Mouse (Mus musculus) spleen, embryonic (tissue): Measurements from ENCODE around the gene Cd22.
"Not testable (repeated sequence)": the region's sequence is repeated elsewhere in the genome, so short reads cannot be mapped to it uniquely, and the experiment has no call there.

ENCODE experiments used
- CTCF ChIA-PET: fragments of 350-600 bp; sonication (Branson Sonifier 250); formaldehyde crosslinking; loops from one replicate; lab custom pipeline; 2022; lab: Charles Lee

Cd22 gene

GRCm38 (mm10) chr7:30880176-30880575 is at the start of gene Cd22:
TSS of gene Cd22 (minus strand) at chr7:30880342.
- CTCF ChIA-PET: interaction anchor here (0.6 kb wide), 1 partner anchor 18 kb away, joined by 10 read pairs; no protein-coding TSS in a partner anchor

GRCm38 (mm10) chr7:30924581-30924980 is 44.4 kb upstream of the Cd22 start, which contains the start of gene Hamp2:
TSS of gene Hamp2 (minus strand) at chr7:30924681.
- CTCF ChIA-PET: not testable (repeated sequence)

DNA sequence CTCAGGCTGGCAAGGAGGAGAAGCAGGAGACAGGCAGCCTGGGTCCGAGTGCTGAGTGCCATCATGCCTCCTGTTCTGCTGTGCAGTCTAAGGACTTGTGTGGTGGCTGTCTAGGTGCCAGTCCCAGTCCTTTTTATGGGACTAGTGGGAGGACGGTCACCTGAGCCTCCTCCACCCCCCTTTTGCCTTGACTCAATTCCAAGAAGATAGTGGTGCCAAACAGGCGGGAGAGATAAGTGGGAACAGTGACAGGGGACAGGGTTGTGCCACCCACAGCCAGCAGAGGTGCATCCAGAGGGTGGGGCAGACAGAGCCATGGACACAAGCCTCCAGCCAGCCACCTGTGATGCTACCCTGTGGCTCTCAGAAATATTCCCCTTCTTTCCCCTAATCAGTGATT is 43.9 kb upstream of the Cd22 start:
- CTCF ChIA-PET: no interaction called here

GRCm38 (mm10) chr7:30922490-30922889 is 42.3 kb upstream of the Cd22 start:
- CTCF ChIA-PET: not testable (repeated sequence)

GRCm38 (mm10) chr7:30920217-30920616 is 40.1 kb upstream of the Cd22 start:
- CTCF ChIA-PET: no interaction called here

- CTCF ChIA-PET: no interaction called here
Measured at GRCm38 (mm10) chr7:30917219-30917618, 37.1 kb upstream of the Cd22 start.

- CTCF ChIA-PET: no interaction called here
Measured at GRCm38 (mm10) chr7:30916713-30917112, 36.6 kb upstream of the Cd22 start.

DNA sequence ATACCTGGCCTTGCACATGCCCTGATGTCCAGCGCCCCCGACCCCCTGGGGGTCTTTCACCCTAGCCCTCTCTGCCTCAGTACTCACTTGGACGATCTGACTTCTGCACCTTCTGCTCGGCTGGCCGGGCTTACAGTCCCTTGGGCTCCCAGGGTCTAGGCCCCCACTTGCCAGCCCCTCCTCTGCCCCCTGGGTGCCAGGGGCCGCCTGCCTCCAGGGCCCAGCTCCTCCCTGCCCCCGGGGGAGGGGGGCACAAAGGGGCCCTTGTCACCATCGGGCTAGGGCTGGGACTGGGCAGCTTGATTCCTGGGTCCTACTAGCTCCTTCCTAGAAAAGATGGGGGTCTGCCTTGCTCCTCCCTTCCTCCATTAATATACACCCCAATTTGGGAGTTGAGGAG is 34.6 kb upstream of the Cd22 start, which contains the start of gene Mag:
TSS of gene Mag (minus strand) at position 142 of the 400 bp plus-strand sequence.
- CTCF ChIA-PET: no interaction called here

DNA sequence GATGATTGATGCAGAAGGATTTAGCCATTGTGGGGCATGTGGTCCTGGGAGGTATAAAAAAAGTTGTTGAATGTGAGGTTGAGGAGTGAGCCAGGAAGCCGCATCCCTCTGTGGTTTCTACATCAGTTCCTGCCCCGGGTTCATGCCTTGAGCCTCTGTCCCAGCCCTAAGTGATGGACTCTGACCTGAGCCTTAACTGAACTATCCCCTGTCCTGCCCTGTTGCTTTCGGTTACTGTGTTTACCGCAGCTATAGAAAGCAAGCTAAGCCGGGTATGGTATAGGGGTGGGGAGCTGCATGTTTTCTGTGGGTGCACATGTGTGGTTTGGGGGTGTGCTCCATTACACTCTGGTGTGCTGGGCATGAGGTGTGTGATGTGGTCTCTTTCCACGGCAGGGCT is 29.6 kb upstream of the Cd22 start:
- CTCF ChIA-PET: no interaction called here

DNA sequence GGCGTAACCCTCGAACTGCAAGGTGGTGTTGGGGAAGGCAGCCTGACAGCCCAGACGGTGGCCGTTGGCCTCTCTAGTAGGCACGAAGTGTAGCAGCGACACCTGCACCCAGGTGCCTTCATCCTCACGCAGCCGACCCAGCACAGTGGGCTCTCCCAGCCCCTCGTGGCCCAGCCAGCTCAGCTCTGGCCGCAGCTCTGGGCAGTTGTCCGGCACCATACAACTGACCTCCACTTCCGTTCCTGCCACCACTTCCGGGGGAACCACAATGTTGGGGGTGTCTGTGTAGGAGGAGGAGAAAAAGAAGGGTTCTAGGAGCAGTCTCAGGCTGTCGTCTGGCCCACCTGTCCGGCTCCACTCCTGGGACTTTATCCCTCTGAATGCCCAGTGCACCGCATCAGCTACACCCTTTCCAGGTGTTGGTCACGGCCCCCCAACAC is 28.9 kb upstream of the Cd22 start:
- CTCF ChIA-PET: interaction anchor here (0.6 to 0.7 kb wide), 2 partner anchors 97 to 128 kb away, joined by 3 to 8 read pairs; no protein-coding TSS in a partner anchor

DNA sequence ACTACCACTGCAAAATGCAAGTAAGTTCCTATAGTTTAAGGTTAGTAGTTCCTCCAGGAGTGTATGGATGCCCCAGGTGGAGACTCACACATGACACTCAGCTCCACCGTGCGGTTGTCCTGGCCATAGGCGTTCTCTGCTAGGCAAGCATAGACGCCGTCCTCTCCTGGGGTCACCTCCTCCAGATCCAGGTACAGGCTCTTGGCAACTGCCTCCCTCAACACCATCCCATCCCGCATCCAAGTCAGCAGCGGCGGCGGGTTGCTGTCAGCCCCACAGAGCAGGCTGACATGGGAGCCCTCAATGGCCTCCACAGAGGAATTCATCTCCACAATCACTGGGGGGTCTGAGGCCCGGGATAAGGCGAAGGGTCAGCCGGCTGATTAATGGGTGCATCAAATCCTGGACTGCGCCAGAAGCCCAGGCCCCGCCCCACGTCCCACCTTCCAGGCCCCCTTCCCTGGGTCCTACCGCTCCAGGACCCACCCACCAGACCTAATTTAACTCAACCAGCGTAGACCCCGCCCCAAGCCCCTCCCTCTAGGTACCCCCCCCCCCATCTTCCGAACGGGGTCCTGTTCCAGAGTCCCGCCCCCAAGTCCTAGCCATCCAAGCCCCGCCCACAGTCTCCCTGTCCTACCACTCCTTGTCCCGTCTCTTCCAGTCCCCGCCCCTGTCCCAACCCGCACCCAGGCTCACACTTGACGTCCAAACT is 28.3 kb upstream of the Cd22 start:
- CTCF ChIA-PET: interaction anchor here (0.6 to 0.7 kb wide), 2 partner anchors 96 to 129 kb away, joined by 3 to 8 read pairs; no protein-coding TSS in a partner anchor

DNA sequence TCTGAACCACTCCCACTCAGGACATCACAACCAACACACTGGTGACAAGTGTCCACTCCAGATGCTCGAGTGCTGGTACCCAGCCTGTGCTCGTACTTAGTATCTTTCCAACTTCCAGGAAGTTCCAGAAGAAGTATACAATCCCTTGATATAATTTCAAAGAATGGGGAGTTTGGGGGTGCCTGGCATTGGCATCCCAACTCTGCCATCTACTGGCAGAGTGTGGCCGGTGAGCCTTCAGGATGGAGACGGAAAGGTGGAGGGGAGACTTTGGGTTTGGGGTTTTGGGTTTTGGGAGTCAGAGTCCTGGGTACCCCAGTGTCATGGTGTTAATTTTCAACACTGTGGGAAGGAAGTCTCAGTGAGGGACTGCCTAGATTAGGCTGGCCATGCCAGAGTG is 23.9 kb upstream of the Cd22 start:
- CTCF ChIA-PET: interaction anchor here (0.6 to 1.9 kb wide), 3 partner anchors 11 to 134 kb away, joined by 3 to 7 read pairs (median 3); no protein-coding TSS in a partner anchor

DNA sequence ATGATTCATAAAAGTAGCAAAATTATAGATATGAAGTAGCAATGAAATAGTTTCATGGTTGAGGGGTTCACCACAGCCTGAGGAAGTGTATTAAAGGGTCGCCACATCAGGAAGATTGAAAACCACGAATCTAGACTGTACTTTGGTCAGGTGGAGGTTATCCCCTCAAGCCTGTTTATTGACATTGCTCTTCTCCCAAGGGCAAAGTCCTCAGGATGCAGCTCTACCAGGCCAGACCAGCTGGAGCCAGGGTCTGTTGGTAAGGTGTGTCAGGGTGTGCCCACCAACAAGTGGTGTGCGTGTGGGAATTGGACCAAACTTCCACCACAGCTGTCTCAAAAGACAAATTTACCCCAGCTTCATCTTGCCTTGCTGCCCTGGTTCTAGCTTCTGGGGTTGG is 15.1 kb upstream of the Cd22 start:
- CTCF ChIA-PET: no interaction called here

DNA sequence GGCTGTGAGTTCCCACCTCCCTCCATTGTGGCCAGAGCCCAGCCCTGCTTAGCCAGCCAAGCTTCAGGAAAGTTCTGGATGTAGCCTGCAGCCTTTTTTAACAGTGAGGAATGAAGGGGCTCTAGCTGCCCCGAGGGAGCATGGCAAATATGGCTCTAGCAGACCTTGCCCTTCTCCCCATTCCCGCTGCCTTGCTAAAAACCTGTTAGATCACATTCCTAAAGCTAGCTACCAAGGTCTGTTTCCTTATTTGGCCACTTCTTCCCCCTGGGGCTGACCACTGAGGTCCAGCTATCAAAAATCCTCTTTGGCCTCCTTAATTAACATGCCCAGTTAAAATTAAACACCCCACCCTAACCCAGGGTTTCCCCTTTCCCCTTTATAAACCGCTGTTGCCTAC is 12.4 kb upstream of the Cd22 start:
- CTCF ChIA-PET: interaction anchor here (0.7 to 1.4 kb wide), 2 partner anchors 10 to 11 kb away, joined by 3 to 7 read pairs; no protein-coding TSS in a partner anchor

DNA sequence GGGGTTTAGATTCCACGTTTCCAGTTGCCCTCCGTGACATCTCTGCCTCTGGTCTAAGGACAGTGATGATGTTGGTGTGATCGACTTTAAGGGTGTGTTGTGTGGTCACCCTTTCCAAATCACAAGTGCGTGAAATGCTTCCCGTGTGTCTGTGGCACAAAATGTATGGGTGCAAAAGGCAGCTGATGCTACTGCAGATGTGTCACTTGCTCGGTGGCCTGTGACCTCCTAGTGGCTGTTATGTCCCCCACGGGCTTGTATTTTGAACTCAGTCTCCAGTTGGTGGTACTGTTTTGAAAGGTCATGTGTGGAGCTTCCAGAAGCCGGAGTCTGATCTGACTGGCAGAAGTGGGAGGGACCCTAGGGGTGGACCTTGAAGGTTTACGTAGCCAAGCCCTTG is 11.6 kb upstream of the Cd22 start:
- CTCF ChIA-PET: no interaction called here

- CTCF ChIA-PET: no interaction called here
Measured at GRCm38 (mm10) chr7:30890681-30891080, 10.5 kb upstream of the Cd22 start.

DNA sequence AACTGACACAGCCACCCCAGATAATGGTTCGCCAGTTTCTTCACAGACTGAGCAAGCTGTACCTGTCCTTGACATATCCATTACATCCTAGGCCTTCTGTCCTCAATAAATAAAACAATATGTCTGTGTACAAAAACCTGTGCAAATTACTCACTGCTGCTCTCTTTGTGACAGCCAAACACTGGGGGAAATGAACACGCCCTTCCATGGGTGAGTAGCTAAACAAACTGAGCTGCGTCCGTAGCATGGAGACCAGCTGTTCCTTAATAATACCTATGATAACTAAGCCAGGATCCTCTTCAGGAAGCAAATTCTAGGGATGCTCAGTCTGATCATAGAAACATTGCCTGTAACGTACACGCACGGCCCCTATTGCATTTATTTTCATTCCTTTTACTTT is 8.6 kb upstream of the Cd22 start:
- CTCF ChIA-PET: interaction anchor here (0.8 kb wide), 1 partner anchor 12 kb away, joined by 4 read pairs; no protein-coding TSS in a partner anchor

GRCm38 (mm10) chr7:30887568-30888188 is 7.5 kb upstream of the Cd22 start:
- CTCF ChIA-PET: interaction anchor here (0.6 to 0.9 kb wide), 3 partner anchors 67 to 208 kb away, joined by 4 to 6 read pairs (median 6); no protein-coding TSS in a partner anchor

- CTCF ChIA-PET: interaction anchor here (0.7 to 0.9 kb wide), 3 partner anchors 15 to 82 kb away, joined by 4 to 6 read pairs (median 5); no protein-coding TSS in a partner anchor
Measured at GRCm38 (mm10) chr7:30886852-30887251, 6.7 kb upstream of the Cd22 start.

GRCm38 (mm10) chr7:30884047-30884446 is 3.9 kb upstream of the Cd22 start:
- CTCF ChIA-PET: interaction anchor here (0.6 to 0.7 kb wide), 2 partner anchors 21 to 113 kb away, joined by 3 to 12 read pairs; no protein-coding TSS in a partner anchor

DNA sequence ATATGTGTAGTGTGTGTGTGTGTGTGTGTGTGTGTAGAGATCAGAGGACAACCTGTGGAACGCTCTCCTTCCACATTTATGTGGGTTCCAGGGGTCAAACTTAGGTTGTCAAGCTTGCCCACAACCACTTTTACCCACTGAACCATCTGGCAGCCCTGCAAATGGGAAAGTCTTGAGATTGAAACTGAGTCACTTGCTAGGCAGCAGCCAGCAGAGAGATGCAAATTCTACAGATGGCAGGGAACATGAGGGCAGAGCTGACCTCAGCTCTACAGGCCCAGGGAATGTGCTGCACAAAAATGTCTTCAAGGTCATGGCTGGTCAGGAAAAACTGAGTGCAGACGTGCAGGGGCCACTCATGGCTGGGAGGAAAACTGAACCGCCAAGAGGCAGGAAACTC is 1.2 kb upstream of the Cd22 start:
- CTCF ChIA-PET: interaction anchor here (0.9 to 1.0 kb wide), 2 partner anchors 8 to 22 kb away, joined by 3 read pairs; no protein-coding TSS in a partner anchor

GRCm38 (mm10) chr7:30878950-30879349 is 1.2 kb downstream of the Cd22 start:
- CTCF ChIA-PET: interaction anchor here (0.9 kb wide), 1 partner anchor 25 kb away, joined by 3 read pairs; no protein-coding TSS in a partner anchor
